Mouse (Mus musculus): Measurements from ENCODE around the gene Atad2b. TPM values are rescaled to one million over a fixed set of nuclear protein-coding genes. Genes with fewer than 3 reads are reported as not detected.

The Atad2b gene
- polyA plus RNA-seq, 1 experiment from 2014 or later: 9.4 TPM

DNA sequence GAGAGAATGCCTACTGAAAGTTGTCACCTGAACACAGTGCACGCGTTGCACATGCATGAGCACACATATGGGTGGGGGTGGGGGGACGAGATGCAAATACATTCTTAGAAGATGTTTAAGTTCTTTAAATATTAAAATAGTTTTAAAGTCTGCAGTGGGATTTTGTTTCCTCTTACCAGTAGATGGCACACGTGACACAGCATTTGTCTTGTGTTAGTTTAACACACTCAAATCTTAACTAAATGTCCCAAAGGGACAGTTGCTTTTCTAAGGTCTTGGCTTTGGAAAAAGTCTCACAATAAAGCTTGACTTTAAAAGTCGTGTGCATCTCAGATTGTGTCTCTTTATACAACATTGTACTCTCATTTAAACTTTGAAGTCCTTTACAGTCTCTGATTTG is 111.9 kb downstream of the Atad2b start:
- Histone ChIP-seq H3K36me3 (0 out of 2 replicates have a peak, but pooled peaks cover 10% of the 10 kb centered on the region), H3K9ac (no peak overlapping the region), H3K27me3 (replicated peaks) (no peaks in the 10 kb centered on the region), H3K4me3 (replicated peaks) (no peak overlapping the region), H3K9me3 (no peaks in the 10 kb centered on the region), H3K4me2 (replicated peaks) (no peak overlapping the region), H3K4me1 (replicated peaks) (no peaks in the 10 kb centered on the region), H3K27ac (no peak overlapping the region)
- WGBS: 78% methylated on average over 5 of the region's 5 CpGs
- no peak for ATAC-seq

DNA sequence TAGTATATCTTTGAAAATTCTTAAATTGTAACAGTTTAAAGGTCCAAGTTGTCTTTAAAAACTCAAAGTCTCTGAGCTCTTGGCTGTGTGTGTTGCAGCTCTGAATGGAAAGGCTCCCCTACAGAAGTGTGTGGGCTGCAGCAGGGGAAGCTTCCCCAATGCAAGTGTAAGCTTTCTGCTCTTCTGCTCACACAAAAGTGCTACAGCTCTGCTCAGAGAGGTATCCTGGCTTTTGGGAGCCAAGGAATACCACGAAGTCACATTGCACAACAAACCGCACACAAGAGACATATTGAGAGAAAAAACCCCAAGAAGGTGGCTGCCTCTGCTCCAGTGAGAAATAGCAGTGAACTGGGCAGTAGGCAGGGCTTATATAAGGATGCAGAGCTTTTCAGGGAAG is 120.9 kb downstream of the Atad2b start:
- no peaks in the 10 kb centered on the region for H3K36me3 ChIP-seq
- WGBS: 94% methylated on average over 2 of the region's 2 CpGs
- no peak overlapping the region for H3K4me2 ChIP-seq (replicated peaks)
- H3K27me3 ChIP-seq (replicated peaks): no peaks in the 10 kb centered on the region
- no peak for ATAC-seq
- no peak overlapping the region for H3K27ac ChIP-seq
- no peaks in the 10 kb centered on the region for H3K4me1 ChIP-seq (replicated peaks)
- H3K4me3 ChIP-seq (replicated peaks): no peak overlapping the region
- H3K9ac ChIP-seq: no peak overlapping the region
- no peaks in the 10 kb centered on the region for H3K9me3 ChIP-seq

DNA sequence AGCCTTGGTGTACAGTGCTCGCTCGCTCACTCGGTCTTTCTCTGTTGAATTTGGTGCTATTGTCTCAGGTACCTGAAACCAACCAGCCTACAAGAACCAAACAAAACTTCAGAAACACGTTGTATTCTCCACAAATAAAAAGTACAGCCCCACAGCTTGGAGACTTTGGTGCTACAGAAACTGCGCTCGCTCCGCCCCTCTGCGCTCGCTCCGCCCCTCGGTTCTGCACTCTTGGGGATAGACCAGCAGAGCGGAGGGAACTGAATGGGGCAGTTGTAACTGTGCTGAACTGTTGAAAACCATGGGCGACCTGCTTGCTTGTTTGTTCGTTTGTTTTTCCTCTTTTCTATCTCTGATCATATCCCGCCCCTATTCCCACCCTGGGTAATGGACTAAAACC is 127.0 kb downstream of the Atad2b start:
- whole genome bisulfite sequencing: 87% methylated on average over 15 of the region's 15 CpGs
- H3K27me3 ChIP-seq (replicated peaks): no peaks in the 10 kb centered on the region
- ATAC-seq: no peak
- H3K27ac ChIP-seq: no peak overlapping the region
- no peaks in the 10 kb centered on the region for H3K4me1 ChIP-seq (replicated peaks)
- H3K4me3 ChIP-seq (replicated peaks): no peak overlapping the region
- no peaks in the 10 kb centered on the region for H3K9me3 ChIP-seq
- peaks cover 3% of the 10 kb centered on the region; the same call in 1 of the 2 replicates for H3K36me3 ChIP-seq
- no peak overlapping the region for H3K9ac ChIP-seq
- no peak overlapping the region for H3K4me2 ChIP-seq (replicated peaks)

DNA sequence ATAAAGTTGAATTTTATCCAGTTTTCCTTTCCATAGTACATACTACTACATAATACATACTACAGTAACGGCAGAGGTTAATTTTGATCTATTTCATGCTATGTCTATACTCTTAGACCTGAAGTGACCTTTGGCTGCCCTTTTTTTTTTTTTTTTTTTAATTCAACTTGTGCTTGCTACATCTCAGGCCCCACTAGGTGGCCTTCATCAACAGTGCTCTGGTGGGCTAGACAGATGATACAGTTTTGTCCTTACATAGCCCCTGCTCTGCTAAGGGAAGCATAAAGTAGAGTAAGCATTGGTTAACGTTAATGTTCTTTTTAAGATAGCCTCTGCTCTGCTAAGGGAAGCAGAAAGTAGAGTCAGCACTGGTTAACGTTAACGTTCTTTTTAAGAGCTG is 131.0 kb downstream of the Atad2b start:
- ATAC-seq: no peak
- no peaks in the 10 kb centered on the region for H3K4me1 ChIP-seq (replicated peaks)
- no peak overlapping the region for H3K27ac ChIP-seq
- 87% methylated on average over 4 of the region's 4 CpGs for WGBS
- no peaks in the 10 kb centered on the region for H3K27me3 ChIP-seq (replicated peaks)
- H3K9ac ChIP-seq: no peak overlapping the region
- no peak overlapping the region for H3K4me2 ChIP-seq (replicated peaks)
- no peak overlapping the region for H3K4me3 ChIP-seq (replicated peaks)
- peaks cover 3% of the 10 kb centered on the region; the same call in 1 of the 2 replicates for H3K36me3 ChIP-seq
- peaks cover 15% of the 10 kb centered on the region for H3K9me3 ChIP-seq

DNA sequence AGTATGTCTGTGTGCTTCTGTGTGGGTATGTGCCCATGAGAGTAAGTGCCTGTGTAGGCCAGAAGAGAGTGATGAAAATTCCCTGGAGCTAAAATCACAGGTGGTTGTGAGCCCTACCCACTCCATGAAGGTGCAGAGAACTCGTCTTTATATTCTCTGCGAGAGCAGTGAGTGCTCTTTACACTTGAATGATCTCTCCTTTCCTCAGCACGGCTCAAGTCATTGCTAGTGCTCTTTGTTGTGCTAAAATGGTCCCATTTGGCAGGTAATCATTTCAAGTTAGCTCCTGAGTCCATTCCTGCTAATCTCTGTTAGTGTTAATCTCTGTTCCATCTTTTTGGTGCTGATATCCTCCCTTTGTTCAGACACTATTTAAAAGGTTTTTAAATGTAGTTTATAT is 150.4 kb downstream of the Atad2b start:
- no peak overlapping the region for H3K4me2 ChIP-seq (replicated peaks)
- no peak overlapping the region for H3K27ac ChIP-seq
- H3K4me3 ChIP-seq (replicated peaks): no peak overlapping the region
- no peak overlapping the region for H3K9ac ChIP-seq
- H3K4me1 ChIP-seq (replicated peaks): no peaks in the 10 kb centered on the region
- 47% methylated on average over 3 of the region's 3 CpGs for WGBS
- no peaks in the 10 kb centered on the region for H3K27me3 ChIP-seq (replicated peaks)
- H3K9me3 ChIP-seq: no peaks in the 10 kb centered on the region; the same call in 1 of the 2 replicates
- H3K36me3 ChIP-seq: no peaks in the 10 kb centered on the region
- no peak for ATAC-seq

DNA sequence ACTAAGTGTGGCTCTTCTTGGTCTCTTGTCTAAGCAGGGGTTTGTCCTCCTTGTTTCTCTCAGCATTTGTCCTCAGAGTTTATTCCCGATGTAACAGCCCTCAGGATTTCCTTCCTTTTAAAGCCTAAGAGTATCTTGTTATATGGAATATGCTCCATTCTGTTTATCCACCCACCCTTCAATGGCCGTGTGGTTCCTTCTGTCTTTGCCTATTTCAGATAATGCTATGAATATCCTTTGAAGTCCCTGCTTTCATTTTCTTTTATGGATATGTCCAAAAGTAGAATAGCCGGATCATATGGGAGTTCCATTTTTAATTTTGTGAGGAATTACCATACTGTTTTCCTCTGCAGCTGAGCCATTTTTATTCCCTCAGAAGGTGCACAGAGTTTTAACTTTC is 153.0 kb downstream of the Atad2b start:
- Histone ChIP-seq H3K9ac (no peak overlapping the region), H3K4me3 (replicated peaks) (no peak overlapping the region), H3K4me1 (replicated peaks) (no peaks in the 10 kb centered on the region), H3K4me2 (replicated peaks) (no peak overlapping the region), H3K36me3 (no peaks in the 10 kb centered on the region), H3K9me3 (no peaks in the 10 kb centered on the region; the same call in 1 of the 2 replicates), H3K27me3 (replicated peaks) (no peaks in the 10 kb centered on the region), H3K27ac (no peak overlapping the region)
- no peak for ATAC-seq
- 84% methylated on average over 3 of the region's 3 CpGs for WGBS

DNA sequence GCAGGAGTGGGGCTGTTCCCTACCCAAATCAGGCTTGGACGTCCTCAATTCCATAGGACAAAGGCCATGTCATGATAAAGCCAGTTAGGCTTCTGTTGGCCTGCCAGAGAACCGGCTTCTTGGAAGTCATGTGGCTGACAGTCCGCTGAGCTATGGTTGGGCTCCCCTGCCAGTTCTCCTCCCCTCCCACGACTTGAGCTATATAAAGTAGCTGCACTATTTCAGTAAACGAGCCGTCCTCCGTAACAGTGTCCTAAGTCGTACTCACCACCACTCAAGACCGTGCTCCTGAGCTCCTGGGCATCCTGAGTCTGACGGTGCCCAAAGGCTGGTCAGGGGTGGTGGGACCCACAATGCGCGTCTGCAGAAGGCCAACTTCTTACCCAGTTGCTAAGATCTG is 156.0 kb downstream of the Atad2b start:
- Histone ChIP-seq H3K27me3 (replicated peaks) (no peaks in the 10 kb centered on the region), H3K9ac (no peak overlapping the region), H3K27ac (no peak overlapping the region), H3K9me3 (no peaks in the 10 kb centered on the region; the same call in 1 of the 2 replicates), H3K36me3 (no peaks in the 10 kb centered on the region), H3K4me1 (replicated peaks) (no peaks in the 10 kb centered on the region), H3K4me2 (replicated peaks) (no peak overlapping the region), H3K4me3 (replicated peaks) (no peak overlapping the region)
- 76% methylated on average over 12 of the region's 12 CpGs for WGBS
- no peak for ATAC-seq

DNA sequence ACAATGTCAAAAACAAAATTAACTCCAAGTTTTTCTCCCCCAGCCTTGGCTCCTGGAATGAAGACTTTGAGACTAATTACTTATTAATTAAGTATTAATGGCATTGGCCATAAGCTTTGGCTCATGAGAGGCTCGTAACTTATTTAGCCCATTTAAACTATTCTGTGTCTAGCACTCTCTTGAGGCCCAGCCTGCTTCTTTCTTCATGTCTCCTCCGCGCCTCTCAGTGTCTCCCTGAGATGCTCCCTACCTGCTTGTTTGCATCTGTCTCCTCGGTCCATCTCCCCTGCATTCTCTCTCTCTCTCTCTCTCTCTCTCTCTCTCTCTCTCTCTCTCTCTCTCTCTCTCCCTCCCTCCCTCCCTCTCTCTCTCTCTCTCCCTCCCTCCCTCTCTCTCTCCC is 164.3 kb downstream of the Atad2b start:
- ATAC-seq: no peak
- Histone ChIP-seq H3K27ac (no peak overlapping the region), H3K9me3 (no peaks in the 10 kb centered on the region), H3K4me2 (replicated peaks) (no peak overlapping the region), H3K27me3 (replicated peaks) (no peaks in the 10 kb centered on the region), H3K4me3 (replicated peaks) (no peak overlapping the region), H3K9ac (no peak overlapping the region), H3K36me3 (0 out of 2 replicates have a peak, but pooled peaks cover 3% of the 10 kb centered on the region), H3K4me1 (replicated peaks) (no peaks in the 10 kb centered on the region)
- 85% methylated on average over 4 of the region's 4 CpGs for WGBS

DNA sequence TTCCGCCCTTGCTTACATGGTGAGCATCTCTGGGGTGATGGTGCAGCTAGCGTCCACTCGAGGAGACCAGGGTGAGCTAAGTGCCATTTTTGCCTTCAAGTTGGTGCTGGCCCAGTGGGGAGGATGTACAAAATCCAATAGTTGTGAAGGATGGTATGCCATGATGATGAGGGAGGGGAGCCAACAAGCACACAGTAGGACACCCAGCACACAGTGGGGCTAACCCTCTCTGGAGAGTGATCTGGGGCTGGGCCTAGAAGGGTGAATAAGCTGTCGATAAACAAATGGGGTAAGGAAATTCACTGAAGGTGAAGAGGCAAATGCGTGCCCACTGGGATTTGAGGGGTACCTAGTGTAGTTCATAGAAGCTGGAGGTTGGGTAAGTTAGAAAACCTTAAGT is 167.6 kb downstream of the Atad2b start:
- Histone ChIP-seq H3K36me3 (0 out of 2 replicates have a peak, but pooled peaks cover 3% of the 10 kb centered on the region), H3K27ac (no peak overlapping the region), H3K9me3 (no peaks in the 10 kb centered on the region), H3K4me1 (replicated peaks) (no peaks in the 10 kb centered on the region; the same call in 1 of the 2 replicates), H3K27me3 (replicated peaks) (no peaks in the 10 kb centered on the region), H3K9ac (no peak overlapping the region), H3K4me3 (replicated peaks) (no peak overlapping the region), H3K4me2 (replicated peaks) (no peak overlapping the region)
- ATAC-seq: no peak
- WGBS: 91% methylated on average over 5 of the region's 5 CpGs

DNA sequence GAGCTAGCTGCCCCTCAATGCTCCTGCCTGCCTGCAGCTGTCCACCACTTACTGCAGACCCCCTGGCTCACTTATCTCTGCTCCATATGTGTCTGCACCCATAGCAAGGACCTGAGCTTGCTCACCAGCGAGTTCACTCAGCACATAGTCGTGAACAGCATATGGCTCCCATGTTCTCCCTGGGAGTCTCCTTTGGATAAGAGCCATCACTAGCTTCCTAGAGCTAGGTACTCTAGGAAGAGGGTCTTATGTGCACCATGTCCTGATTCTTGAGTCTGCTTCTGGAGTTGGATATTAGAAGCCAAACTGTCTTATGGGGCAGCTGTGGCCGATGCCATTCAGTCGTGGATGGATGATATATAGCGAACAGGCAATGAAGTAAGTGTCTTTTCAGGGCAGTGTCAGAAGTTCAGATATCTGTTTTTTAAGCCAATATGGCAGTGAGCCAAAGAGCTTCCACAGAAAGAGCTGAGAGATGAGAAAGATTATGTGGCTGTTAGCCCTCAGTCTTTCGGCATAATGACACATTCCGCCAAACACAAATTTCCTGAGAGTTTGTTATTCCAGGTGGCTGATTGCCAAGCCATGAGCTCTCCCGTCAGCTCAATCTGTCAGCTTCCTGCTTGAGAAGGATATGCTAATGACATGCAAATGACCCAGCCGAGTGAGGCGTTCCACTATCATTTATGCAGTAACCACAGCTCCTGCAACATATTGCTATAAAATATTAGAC is 170.8 kb downstream of the Atad2b start:
- Histone ChIP-seq H3K4me2 (replicated peaks) (peak overlapping the region; percentile 3; the same call in 1 of the 2 replicates), H3K27ac (peak overlapping the region; percentile 51; the same call in 1 of the 2 replicates), H3K36me3 (0 out of 2 replicates have a peak, but pooled peaks cover 3% of the 10 kb centered on the region), H3K4me3 (replicated peaks) (no peak overlapping the region), H3K9me3 (no peaks in the 10 kb centered on the region), H3K9ac (no peak overlapping the region), H3K27me3 (replicated peaks) (no peaks in the 10 kb centered on the region), H3K4me1 (replicated peaks) (no peaks in the 10 kb centered on the region; the same call in 1 of the 2 replicates)
- ATAC-seq: peak; percentile 62
- WGBS: 27% methylated on average over 10 of the region's 10 CpGs

DNA sequence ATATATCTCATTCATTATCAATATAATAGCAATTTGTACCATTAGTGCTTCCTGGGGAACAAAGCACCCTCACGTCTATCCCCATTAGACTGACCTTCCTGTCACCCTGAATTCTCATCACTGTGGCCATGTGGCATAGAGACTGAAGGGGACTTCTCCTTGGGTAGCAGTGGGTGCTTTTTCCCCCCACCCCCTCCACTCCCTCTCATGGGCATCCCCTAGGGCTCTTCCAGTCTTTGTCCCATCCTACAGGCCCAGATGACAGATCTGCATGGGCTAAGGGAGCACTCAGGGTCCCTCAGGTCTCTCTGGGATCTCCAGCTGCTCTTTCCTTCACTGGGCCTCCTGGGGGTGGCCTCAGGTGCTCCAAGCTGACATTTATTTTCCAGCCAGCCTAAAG is 171.5 kb downstream of the Atad2b start:
- H3K36me3 ChIP-seq: no peaks in the 10 kb centered on the region
- no peaks in the 10 kb centered on the region; the same call in 1 of the 2 replicates for H3K4me1 ChIP-seq (replicated peaks)
- H3K9me3 ChIP-seq: no peaks in the 10 kb centered on the region
- no peak overlapping the region for H3K4me3 ChIP-seq (replicated peaks)
- 0 out of 2 replicates have a peak overlapping the region, but pooled peaks have one; percentile 22 for H3K27ac ChIP-seq
- 29% methylated on average over 1 of the region's 1 CpGs for WGBS
- H3K9ac ChIP-seq: no peak overlapping the region
- H3K27me3 ChIP-seq (replicated peaks): no peaks in the 10 kb centered on the region
- no peak overlapping the region for H3K4me2 ChIP-seq (replicated peaks)
- peak; percentile 24; the same call in 1 of the 2 replicates for ATAC-seq

All from intestine, embryonic 15.5 days (tissue).